Mouse (Mus musculus) heart, postnatal 0 days (tissue): Measurements from ENCODE around the gene Sash1.

Experiments
- CTCF ChIP-seq: IDR thresholded peaks from 2 replicates; pipeline ENCODE4 v1.5.1; 2016; ENCODE audit warnings: antibody characterized with exemption, control low read depth, low read depth
- EP300 ChIP-seq: IDR thresholded peaks from 2 replicates; pipeline ENCODE4 v1.6.1; 2016; ENCODE audit warnings: antibody characterized with exemption, low read depth

DNA sequence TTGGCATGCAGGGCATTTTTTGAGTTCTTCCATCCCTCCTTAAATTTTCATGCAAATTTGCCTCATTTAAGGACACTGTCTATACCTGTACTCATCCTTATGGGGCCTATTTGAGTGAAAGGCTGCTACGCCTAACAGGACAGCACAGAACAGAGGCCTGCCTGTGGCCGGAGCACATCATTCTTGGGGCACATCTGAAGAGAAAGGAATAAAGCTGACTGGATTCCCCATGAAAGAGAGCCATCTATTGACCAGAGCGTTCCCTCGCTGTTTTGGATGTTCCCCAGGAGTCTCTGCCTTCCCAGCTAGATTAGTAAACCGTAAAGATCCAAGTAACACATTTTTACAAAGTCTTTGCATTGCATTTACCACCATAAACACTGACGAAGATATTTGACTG is 203.5 kb downstream of the Sash1 start:
- TF ChIP-seq CTCF (peak; percentile 30), EP300 (no peak)
